Mouse (Mus musculus) mouse embryonic stem cell (cell line): ENCODE measurements around the gene Opn1sw.
"Not testable (repeated sequence)": the region's sequence is repeated elsewhere in the genome, so short reads cannot be mapped to it uniquely, and the experiment has no call there.

ENCODE experiments used
- in situ Hi-C, 2 experiments: fragments of 300-500 bp; cut with MboI; formaldehyde crosslinking; loops; 1 replicate in 1 of 2; 3 replicates in 1 of 2; pipeline ENCODE4 v1.14.3; 2019 to 2020; ENCODE audit warnings: low sequenced_read_pairs in 2 of 2, low pct_unique_long_range_greater_than_20kb in 1 of 2, mixed read lengths in 1 of 2; ENCODE audit not compliant: unreplicated experiment in 1 of 2

The Opn1sw gene

DNA sequence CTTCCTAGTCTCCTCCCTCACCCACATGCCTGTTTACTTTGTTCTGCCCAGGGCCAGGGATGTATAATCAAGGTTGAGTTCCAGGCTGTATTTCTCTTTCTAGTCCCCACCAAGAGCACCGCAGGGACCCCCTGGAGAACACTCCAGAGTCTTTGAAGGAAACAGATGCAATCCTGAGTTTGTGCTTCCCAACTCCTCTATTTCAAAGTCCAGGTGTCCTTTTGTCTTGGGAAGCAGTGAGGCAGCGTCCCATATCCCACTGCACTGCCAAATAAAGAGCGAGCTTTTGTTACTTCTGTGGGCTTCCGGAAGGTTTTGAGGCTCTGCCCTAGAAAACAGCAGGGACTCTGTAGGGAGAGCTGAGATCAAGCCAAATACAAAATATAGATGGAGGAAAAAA lies 11.6 kb upstream of the Opn1sw start:
- in situ Hi-C loops = no loop called here

GRCm38 (mm10) chr6:29397575-29397974 lies 9.3 kb upstream of the Opn1sw start:
- in situ Hi-C loops = no loop called here

- in situ Hi-C loops = no loop called here
Measured at GRCm38 (mm10) chr6:29396714-29397540, 8.7 kb upstream of the Opn1sw start.

- in situ Hi-C loops = no loop called here
Measured at GRCm38 (mm10) chr6:29395910-29396713, 7.8 kb upstream of the Opn1sw start, which contains the start of gene Ccdc136. Ccdc136 (plus strand) TSS chr6:29396309.

GRCm38 (mm10) chr6:29394286-29394685 lies 6.0 kb upstream of the Opn1sw start:
- in situ Hi-C loops = no loop called here

GRCm38 (mm10) chr6:29391802-29392201 lies 3.5 kb upstream of the Opn1sw start:
- in situ Hi-C loops = no loop called here

DNA sequence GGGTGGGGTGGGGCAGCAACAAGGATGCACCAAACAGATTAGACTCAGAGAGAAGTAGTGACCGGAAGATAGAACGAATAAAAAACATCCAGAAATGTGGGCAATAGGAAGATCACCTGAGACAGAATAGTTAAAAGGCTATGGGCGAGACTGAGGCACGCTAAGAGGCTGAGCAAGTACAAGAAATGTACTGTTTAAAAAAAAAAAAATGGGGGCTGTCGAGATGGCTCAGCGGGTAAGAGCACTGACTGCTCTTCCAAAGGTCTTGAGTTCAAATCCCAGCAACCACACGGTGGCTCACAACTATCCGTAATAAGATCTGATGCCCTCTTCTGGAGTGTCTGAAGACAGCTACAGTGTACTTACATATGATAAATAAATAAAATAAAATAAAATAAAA lies 3.0 kb upstream of the Opn1sw start:
- in situ Hi-C loops = not testable (repeated sequence)

DNA sequence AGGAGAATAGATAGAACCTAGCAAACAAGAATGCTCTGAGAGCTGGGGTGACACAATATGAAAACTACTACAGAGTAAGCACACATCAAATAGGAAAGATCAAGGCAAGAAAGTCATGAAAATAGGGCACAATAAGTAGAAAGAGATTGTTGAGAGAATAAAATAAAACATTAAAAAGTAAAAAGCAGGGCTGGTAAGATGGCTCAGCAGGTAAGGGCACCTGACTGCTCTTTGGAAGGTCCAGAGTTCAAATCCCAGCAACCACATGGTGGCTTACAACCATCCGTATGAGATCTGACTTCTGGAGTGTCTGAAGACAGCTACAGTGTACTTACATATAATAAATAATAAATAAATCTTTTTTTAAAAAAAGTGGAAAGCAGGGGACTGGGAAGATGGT lies 2.2 kb upstream of the Opn1sw start:
- in situ Hi-C loops = not testable (repeated sequence)

GRCm38 (mm10) chr6:29389425-29389824 lies 1.2 kb upstream of the Opn1sw start:
- in situ Hi-C loops = no loop called here

- in situ Hi-C loops = no loop called here
Measured at GRCm38 (mm10) chr6:29388606-29389080, 375 bp upstream of the Opn1sw start.

DNA sequence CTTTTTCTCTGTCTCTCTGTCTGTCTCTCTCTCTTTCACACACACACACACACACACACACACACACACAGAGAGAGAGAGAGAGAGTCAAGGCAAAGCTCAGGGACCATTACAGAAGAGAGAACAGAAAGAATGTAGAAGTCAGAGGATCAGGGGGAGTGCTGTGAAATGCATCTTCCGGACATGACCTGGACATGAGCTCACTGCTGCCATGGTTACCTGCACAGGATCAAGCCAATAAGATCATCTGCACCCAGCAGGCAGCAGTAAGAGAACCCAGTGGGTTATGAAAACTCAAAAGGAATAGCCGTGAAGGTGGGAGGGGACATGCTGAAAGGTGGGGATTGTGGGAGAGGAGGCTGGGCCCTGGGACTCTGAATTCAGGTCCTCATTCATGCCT lies 5.8 kb downstream of the Opn1sw start:
- in situ Hi-C loops = no loop called here

- in situ Hi-C loops = no loop called here
Measured at GRCm38 (mm10) chr6:29379954-29380353, 8.3 kb downstream of the Opn1sw start.

- in situ Hi-C loops = no loop called here
Measured at GRCm38 (mm10) chr6:29378678-29379077, 9.6 kb downstream of the Opn1sw start.

DNA sequence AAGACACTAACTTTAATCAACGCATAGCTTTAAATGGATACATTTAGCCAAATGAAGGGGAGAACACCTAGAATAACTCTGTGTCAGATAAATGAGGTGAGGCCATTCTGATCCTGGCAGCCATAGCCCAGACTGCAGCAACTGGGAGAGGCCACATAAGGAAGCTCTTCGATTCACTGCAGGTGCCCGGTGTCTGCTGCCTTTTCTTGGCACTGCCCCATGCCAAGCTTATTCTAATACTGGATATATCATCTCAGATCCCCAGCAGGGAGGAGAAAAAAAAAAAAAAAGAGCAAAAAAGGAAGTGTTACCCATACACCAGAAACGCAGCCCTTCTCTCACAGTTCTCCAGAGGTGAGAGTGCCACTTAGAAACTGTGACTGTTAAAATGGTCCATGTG lies 10.9 kb downstream of the Opn1sw start:
- in situ Hi-C loops = no loop called here

DNA sequence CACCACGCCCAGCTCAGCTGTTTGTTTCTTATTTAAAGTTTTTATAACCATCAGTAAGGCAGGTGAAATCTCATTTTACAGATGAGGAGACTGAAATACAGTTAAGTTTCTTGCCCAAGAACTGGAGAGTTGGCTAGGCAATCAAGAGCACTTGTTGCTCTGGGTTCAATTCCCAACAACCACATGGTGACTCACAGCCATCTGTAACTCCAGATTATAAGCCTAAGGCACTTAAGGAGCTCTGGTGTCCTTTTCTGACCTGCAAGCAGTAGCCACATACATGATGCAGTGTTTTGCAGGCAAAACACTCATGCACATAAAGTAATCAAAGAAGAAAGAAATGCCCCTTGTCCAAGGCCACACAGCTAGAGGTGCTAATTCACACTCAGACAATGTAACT lies 23.0 kb downstream of the Opn1sw start:
- in situ Hi-C loops = loop anchor here in 1 of 2 experiments (5.0 kb wide), 1 partner anchor 42 kb away; no protein-coding TSS in a partner anchor

GRCm38 (mm10) chr6:29363129-29363515 lies 25.1 kb downstream of the Opn1sw start:
- in situ Hi-C loops = no loop called here

GRCm38 (mm10) chr6:29362246-29363128 lies 25.8 kb downstream of the Opn1sw start:
- in situ Hi-C loops = no loop called here

GRCm38 (mm10) chr6:29360211-29360610 lies 28.1 kb downstream of the Opn1sw start:
- in situ Hi-C loops = no loop called here

DNA sequence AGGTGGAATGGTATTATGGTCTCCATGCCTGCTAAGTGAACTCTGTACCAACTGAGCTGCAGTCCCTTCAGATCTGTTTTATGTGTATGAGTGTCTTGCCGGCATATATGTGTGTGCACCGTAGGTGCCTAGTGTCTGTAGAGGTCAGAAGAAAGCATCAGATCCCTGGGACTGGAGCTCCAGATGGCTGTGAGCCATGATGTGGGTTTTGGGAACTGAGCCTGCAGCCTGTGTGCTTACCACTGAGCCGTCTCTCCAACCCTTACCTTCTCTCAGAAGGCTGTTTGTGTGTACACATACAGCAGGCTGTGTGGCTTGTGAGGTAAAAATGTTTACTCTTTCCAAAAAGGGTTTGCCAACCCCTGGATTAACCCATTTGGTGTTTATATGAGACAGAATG lies 28.9 kb downstream of the Opn1sw start:
- in situ Hi-C loops = no loop called here
